Mouse (Mus musculus) kidney, adult 2 months (tissue): ENCODE results near the gene Lad1.

ENCODE experiments used
- CTCF ChIP-seq: fragments of 200-500 bp; conservative IDR thresholded peaks from 2 replicates; pipeline ENCODE4 v1.5.1; 2011; ENCODE audit warnings: low read depth, mild to moderate bottlenecking, control low read depth, low read length, moderate library complexity, mixed read lengths; ENCODE audit not compliant: insufficient read depth, insufficient read length
- POLR2A ChIP-seq: fragments of 200-500 bp; IDR thresholded peaks from one replicate; pipeline ENCODE4 v1.6.1; 2011; ENCODE audit warnings: low read depth, low read length, control low read depth

GRCm38 (mm10) chr1:135847139-135847562 lies 28.8 kb downstream of the Lad1 start:
- TF ChIP-seq POLR2A: no peak
- peak; percentile 64 for TF ChIP-seq CTCF
